Mouse (Mus musculus) lung, adult 2 months (tissue): ENCODE data around the gene Gm2564.
"Not testable (repeated sequence)": the region's sequence is repeated elsewhere in the genome, so short reads cannot be mapped to it uniquely, and the experiment has no call there.

ENCODE experiments used
- CTCF ChIP-seq: fragments of 200-500 bp; IDR thresholded peaks from 2 replicates; pipeline ENCODE4 v1.5.1; 2011; ENCODE audit warnings: mild to moderate bottlenecking, low read length, control low read depth; ENCODE audit not compliant: insufficient read depth
- POLR2A ChIP-seq: fragments of 200-500 bp; IDR thresholded peaks from 2 replicates; pipeline ENCODE4 v1.6.1; 2011; ENCODE audit warnings: low read depth, mild to moderate bottlenecking, control low read depth, low read length, borderline replicate concordance; ENCODE audit errors: extremely low read depth

GRCm38 (mm10) chr4:42679365-42679764 lies 49.8 kb downstream of the Gm2564 start:
- not testable (repeated sequence) for TF ChIP-seq CTCF, POLR2A
